Mouse (Mus musculus) WW6 (cell line): Measurements from ENCODE around the gene Nudt21.

ENCODE experiments used
- DNase-seq: peaks from one replicate; pipeline ENCODE4 v3.0.0-alpha.2; 2013; ENCODE audit warnings: low read depth, low spot score

Gene Nudt21

DNA sequence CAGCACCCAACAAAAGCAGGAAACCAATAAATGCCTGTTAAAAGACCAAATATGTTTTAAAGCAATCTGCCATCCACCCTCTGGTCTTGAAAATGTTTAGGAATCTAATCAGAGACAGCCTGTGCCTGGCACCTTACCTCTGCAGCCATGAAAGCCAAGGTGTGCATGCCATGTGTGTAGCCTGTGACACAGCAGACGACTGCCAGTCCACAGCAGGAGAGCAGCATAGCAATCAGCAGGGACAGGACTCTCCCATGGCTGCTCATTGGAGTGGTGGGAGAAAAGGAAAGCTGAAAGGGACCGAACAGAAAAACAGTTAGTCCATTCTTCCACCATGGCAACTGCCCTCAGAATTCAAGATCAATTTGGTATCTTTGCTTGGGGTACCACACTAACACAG lies 37.9 kb downstream of the Nudt21 start:
- no peak for DNase-seq

DNA sequence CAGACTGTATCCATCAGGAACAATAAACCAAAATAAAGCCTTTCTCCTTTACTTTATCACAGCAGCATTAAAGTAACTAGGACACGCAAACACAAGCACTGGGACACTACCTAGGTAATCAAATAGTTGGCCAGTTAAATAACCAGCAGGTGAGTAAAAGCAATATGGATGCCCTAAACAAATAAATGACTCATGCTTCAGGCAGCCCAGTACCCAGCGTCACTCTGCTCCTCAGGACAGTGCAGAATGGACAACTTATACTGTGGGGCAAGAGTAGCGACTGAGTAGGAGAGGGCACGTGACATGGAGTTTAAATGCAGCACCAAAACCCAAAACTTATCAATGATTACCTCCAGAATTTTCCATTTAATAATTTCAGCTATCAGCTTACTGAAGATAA lies 47.1 kb downstream of the Nudt21 start:
- DNase-seq: no peak

DNA sequence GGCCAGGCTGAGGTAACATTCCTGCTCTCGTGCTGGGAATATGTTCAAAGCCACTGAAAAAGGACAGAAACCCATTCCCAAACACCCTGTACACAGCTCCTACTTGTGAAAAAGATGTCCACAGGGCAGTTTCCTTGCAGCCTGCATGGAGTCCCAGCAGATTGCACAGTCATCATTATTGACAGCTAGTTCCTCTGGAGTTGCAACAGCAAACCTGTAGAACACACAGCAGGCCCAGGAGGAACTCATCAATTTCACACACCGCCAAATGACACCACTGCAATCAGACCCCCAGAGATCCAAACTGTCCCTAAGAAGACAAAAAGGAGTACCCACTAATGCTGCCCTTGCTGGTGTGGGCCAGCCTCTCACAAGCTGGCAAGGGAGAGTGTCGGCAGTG lies 52.1 kb downstream of the Nudt21 start:
- DNase-seq: no peak

DNA sequence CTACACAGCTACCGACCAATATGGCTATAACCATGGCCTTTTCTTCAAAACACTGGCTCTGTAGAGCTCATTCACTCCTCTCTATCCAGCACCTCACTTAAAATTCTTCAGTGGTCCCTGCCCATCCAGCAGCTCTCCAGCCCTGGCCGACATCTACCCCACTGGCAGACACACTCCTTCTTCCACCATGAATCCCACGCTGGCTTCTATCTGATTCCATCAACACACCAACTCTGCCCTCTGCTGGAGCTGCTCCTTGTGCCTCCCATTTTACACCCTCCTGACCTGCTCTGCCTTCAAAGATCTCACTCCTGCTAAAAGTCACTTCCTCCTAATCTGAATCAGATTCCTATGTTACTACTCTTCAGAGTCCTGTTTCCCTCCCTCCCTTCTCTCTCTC lies 53.0 kb downstream of the Nudt21 start:
- no peak for DNase-seq

DNA sequence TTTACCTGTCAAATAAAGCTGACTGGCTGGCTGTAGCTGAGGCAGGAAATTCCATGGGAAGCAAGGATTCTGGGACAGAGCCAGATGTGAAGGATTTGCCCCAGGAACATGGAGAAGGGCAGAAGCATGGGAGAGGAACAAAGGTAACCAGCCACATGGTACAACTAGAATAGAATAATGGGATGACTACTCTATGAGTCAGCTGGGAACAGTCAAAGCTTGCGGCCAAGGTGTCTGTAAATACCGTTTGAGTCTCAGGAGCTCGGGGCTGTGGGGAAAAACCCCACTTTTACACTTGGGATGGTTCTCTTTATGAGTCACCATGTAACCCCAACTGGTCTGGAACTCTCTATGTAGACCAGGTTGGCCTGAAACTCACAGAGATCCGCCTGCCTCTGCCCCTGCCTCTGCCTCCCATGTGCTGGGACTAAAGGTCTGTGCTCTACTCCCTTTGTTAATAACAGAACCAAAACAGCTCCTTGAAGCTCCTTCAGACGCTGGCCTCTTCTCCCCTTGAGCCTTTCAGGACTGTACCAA lies 55.1 kb downstream of the Nudt21 start:
- no peak for DNase-seq

DNA sequence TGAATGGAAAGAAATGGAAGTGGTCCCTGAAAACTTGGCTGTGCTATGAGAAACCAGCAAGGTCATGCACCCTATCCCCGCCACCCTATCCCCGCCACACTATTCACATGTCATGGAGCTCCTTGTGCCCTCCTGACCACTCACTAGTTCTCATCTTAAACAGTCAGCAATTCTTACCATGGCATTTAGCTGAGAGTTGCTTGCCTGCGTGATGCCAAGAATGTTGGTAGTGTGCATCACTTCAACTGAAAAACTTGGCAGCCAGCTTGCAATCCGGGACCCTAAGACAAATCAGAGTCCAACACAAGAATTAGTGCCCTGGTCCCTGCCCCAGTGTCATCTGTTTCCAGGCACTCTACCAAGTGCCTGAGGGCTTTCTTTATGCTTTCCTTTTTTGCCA lies 56.7 kb downstream of the Nudt21 start:
- no peak for DNase-seq

DNA sequence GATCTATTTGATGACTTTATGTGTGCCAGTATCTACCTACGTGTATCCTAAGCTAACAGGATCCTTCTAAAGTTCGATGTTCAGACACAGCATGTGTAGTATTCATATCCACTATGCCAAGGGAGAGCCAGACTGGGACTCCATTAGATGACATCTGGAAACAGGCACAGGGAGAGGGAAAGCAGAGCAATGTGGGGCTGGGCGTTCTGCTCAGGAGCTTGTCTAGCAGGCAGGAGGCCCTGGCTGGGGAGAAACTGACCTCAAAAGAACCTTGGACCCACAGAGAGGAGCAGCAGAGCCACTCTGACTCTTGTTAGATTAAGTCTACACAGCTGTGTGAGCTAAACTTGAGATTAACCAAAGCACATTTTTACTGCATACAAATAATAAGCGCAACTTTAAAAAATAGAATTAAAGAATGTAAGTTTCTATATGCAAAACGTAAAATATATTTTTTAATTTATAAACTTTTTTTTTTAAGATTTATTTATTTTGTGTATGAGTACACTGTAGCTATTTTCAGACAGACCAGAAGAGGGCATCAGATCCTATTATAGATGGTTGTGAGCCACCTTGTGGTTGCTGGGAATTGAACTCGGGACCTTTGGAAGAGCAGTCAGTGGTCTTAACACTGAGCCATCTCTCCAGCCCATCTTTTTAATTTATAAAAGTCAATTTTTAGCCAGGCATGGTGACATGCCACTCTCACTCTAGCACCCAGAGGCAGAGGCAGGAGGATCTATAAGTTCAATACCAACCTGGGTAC lies 60.2 kb downstream of the Nudt21 start:
- no peak for DNase-seq

DNA sequence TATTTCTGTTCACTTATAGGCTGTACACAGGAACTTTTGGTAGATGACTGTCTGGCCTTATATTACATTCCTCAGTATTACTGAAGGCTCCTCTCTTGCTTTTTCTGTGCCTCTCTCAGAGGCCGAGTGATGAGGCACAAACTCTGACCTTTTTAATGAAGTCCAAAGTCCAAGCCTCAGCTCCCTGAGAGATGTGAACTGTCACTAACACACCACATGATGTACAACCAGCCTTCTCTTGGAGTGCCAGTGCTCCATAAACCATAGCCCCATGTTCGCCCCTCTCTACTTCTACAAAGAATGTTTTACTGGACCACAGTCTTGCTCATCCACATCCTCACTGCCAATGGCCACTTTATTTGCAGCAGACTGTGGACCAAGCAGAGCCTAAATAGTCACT lies 61.5 kb downstream of the Nudt21 start:
- no peak for DNase-seq

DNA sequence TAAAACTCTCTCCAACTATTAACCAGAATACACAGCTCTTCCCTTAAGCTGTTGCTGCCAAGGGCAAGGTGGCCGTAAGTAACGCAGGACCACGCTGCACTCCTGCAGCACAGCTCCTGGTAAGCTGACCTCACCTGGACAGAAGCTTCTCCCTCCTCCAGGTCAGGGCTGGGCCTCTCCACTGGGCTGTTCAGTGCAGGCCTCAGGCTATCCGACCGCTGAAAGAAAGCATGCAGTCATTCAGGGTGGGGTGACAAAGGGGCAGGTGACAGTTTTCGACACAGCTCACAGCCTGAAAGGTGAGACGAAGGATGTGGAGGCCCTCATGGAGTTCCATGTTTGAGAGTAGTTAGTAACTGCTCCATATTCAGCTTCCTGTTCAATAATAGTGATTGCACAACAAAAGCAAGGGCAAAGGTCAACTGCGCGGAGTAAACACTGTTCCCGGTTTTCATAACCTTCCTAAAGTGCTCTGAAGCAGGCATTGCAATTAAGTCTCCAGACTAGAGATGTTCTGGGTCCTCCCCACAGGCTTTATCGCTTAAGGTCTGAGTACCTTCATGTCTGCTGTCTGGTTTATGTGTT lies 62.1 kb downstream of the Nudt21 start:
- DNase-seq: no peak

DNA sequence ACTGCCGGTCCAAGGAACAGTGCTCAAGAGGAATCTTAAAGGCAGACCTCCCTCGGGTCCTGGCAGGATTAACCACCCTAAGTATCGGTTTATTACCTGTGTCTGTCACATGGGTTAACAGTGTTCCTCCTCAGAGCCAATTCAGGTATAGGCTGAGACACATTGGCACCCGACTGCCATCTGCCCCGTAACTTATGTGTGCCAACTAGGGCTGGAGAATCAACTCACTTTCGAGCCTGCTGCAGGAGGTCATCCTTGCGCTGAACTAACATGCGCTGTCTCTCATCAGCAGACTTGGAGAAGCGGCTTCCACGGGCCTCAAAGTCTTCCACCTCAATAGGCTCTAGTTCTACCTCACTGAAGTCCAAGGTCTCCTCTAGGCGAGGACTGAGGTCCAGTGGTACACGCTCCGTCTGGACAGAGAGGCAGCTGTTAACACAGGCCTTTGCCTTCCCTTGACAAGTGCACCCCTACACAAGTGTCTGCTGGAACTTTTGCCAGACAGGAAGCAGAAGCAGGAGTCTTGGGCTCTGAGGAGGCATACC lies 62.9 kb downstream of the Nudt21 start:
- no peak for DNase-seq

DNA sequence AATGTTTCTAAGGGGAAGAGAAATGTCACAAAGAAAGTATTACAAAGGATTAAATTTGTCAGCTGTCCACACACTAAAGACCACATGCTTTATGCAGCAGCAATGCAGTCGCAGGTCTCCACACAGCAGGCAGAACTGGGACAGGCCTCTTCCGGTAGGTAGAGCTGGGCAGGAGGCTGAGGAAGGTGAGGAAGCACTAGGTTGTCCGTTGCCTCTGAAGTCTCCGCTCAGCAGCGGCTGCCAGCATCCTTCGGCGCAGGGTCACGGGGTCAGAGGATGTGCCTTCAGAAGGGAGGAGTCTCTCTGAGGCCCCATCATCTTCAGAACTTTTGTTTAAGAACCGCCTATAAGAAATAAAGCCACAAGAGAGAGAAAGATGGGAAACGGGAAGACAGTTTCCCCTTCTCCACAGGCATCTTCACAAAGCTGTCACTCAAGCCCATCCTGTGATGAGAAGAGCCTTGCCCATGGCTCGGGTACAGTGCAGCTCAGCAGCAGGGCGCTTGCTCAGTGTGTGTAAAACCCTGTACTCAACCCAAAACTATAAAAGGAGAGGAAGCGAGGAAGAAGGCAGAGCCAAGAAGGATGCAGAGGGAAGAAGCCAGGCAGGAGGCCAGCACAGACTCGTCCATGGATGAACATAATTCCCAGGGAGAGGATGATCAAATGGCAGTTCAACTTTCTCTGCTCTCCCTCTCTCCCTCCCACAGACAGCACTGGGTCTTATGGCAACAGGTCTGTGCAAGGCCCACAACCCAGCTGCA lies 63.7 kb downstream of the Nudt21 start:
- DNase-seq: no peak

DNA sequence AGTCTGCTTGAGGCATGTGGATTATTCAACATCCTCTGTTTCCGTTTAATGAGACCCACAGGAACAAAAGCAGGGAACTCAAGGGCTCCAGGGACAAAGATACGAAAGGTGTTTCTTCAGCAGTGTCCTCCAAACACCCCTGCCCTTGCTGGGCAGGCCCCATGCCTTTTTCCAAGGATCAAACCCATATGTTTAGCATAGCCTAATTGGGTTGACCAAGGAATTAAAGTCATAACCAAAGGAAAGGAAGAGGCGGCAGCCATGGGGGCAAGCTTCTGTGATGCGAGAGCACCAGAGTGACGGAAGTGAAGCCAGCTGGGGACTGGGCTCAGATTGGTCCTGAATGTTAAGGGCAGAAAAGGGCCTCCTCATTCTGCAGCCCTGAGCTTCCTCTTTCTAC lies 64.6 kb downstream of the Nudt21 start:
- no peak for DNase-seq

DNA sequence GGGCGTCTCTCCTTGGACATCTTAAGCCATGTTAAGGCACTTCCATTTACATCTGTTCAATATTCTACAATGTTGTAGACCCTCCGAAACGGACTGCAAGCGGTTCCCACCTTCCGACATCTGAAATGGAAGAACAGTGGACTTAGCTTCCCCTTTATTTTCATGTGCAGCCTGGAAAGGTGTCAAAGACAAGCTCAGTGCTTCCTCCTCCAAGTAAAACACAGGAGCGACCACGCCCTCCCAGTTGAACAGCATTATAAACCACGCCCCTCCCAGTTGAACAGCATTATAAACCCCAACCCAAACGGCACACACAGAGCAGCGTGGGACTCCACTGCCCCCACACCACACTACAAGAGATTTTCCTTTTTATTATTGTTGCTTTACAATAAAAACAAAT lies 65.4 kb downstream of the Nudt21 start:
- DNase-seq: no peak

DNA sequence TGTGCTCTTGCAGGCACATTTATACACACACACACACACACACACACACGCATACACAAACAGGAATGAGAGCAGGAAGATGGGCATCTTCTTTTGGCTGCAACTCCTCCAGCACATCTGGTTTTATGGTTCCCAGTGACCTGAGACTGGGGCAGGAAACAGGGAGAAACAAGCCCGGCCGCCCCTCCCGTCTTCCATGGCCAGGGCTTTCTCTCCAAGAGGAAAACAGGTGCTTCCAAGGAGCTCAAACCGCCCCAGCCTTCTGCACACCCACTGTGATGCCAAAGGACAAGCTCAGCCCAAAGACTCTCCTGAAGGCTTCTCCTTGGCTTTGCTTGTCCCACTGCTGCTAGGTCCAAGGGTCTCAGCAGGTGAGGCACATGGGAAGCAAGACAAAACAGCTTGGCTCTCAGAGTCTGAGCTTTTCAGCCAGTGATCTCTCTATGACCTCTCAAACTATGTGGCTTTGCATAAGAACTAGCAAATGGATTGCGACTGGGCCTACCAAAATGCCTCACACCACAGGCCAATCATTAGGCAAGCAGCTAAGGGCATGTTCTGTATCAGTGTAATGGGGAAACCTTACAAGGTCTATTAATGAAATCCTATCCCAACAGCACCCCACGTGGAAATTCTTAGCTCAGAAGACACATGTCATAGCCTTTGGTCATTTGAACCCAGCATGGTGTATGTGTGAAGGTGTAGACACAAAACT lies 67.0 kb downstream of the Nudt21 start:
- no peak for DNase-seq

DNA sequence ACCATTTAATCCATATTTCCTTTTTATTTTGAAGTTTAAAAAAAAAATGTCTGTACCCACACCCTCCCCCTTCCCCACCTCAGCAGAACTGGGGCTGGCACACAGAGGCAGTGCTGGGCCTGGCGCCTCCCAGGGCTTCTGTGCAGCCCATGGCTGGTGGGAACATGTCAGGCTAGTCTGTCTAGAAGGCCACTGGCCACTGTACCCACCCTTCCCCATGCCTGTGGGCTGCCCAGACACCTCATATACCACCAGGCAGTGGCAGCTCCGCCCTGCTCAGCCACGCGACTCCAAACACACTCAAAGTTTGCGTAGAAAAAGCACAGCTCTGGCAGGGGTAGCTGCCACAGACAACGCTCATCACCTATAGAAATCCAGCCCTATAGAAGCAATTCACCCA lies 68.5 kb downstream of the Nudt21 start:
- no peak for DNase-seq
